Mouse (Mus musculus) cortical plate, adult 2 months (tissue): ENCODE measurements around the gene Gsk3b. TPM values are rescaled to one million over a fixed set of nuclear protein-coding genes. Genes with fewer than 3 reads are reported as not detected.

ENCODE experiments used
- H3K27ac ChIP-seq: fragments of 200-500 bp; 2 replicates; pipeline ENCODE4 v1.5.1; 2012; ENCODE audit warnings: low read length, control low read depth, inconsistent platforms; ENCODE audit not compliant: insufficient read depth
- H3K4me1 ChIP-seq: fragments of 200-500 bp; 2 replicates; pipeline ENCODE4 v1.6.1; 2011; ENCODE audit warnings: low read length; ENCODE audit not compliant: control insufficient read depth, insufficient read depth
- H3K4me3 ChIP-seq: fragments of 200-500 bp; 2 replicates; pipeline ENCODE4 v1.5.1; 2011; ENCODE audit warnings: mild to moderate bottlenecking, low read length, control low read depth; ENCODE audit not compliant: insufficient read depth
- CTCF ChIP-seq: fragments of 200-500 bp; IDR thresholded peaks from 2 replicates; pipeline ENCODE4 v1.5.1; 2011; ENCODE audit warnings: mild to moderate bottlenecking, control low read depth, low read length; ENCODE audit not compliant: insufficient read depth; ENCODE audit errors: extremely low read depth
- POLR2A ChIP-seq: fragments of 200-500 bp; IDR thresholded peaks from 2 replicates; pipeline ENCODE4 v1.6.1; 2011; ENCODE audit warnings: mild to moderate bottlenecking, low read length, control low read depth; ENCODE audit not compliant: insufficient read depth; ENCODE audit errors: extremely low read depth
- polyA plus RNA-seq: library from polyadenylated mRNA; depleted of rRNA; stranded (reverse); fragments of >200 nt; gene quantifications from 2 replicates; pipeline ENCODE4 v1.2.3, GENCODE M21; 2012

The Gsk3b gene
- polyA plus RNA-seq, 1 experiment = 47.2 TPM

DNA sequence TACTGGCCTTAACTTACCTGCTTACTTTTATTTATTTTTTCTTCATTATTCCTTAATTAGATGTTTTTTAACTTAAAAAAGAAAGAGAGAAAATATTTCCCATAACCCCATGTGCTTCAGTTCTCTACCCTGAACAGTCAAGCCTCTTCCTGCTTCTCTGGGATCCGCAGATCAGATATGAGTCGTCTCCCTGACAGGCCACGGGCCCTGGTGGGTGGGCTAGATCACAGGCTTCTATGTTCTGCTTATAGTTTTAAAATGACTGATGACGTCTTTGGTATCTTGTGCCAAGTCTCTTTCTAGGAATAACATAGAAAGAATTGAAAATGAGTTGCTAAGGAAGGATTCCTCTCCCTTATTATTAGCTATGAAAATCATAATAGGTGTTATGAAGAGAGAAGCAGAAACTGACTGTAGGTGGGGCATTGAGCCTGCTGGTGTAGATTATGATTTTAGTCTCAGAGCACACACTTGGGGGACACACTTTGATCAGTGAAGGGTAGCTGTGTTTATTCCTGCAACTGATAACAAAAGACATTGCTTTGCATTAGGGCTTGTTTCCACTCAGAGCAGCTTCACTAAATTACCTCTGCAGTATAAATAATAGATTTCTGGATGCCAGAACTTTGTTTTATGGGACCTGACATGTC lies 148.3 kb downstream of the Gsk3b start:
- Histone ChIP-seq H3K4me1 (no peaks in the 10 kb centered on the region; the same call in 1 of the 2 replicates), H3K4me3 (no peak overlapping the region), H3K27ac (no peak overlapping the region)
- TF ChIP-seq POLR2A (no peak), CTCF (no peak)

DNA sequence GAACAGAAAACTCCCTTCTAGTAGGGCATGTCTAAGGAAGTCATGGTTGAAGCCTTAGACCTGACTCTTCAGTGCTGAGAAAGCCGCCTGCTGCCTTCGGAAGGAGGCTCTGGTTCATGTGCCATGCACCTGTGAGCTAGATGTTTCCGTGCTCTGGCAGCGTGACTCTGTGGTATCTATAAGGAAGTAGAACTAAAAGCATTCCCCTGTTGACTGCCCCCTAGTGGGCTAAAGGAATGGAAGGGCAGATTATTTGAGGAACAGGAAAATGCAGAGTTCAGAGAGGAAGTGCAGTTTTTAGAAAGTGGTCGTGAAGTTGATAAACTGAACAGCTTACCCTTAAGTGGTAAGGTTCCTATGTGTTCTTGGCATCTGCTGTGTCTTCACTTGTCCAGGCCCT lies 150.9 kb downstream of the Gsk3b start:
- Histone ChIP-seq H3K4me1 (no peaks in the 10 kb centered on the region; the same call in 1 of the 2 replicates), H3K27ac (no peak overlapping the region), H3K4me3 (no peak overlapping the region)
- no peak for TF ChIP-seq POLR2A
- 0 out of 2 replicates have a peak, but pooled peaks have one; percentile 25 for TF ChIP-seq CTCF

DNA sequence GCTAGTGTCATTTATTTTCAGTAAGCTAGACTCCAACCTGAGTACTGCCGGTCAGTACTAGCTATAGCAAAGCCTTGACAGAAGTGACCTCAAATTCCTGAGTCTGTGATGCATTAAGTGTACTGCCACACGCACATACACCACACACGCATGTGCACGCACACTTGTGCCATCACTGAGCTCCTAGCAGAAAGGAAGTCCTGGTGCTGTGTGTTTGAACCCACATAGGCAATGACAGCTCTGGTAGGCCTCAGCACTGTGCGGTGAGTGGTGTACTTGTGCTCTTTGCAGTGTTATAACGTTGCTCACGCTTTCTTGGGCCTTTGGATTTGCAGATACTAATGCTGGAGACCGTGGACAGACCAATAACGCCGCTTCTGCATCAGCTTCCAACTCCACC lies 151.4 kb downstream of the Gsk3b start:
- TF ChIP-seq CTCF (no peak), POLR2A (no peak)
- no peaks in the 10 kb centered on the region; the same call in 1 of the 2 replicates for H3K4me1 ChIP-seq
- H3K27ac ChIP-seq = no peak overlapping the region

GRCm38 (mm10) chr16:38244111-38244510 lies 155.3 kb downstream of the Gsk3b start:
- Histone ChIP-seq H3K4me1 (no peaks in the 10 kb centered on the region), H3K27ac (no peak overlapping the region), H3K4me3 (no peak overlapping the region)
- TF ChIP-seq CTCF (no peak), POLR2A (no peak)

More for the DNA sequence above, 151.4 kb downstream of the Gsk3b start:
- H3K4me3 ChIP-seq = no peak overlapping the region

DNA sequence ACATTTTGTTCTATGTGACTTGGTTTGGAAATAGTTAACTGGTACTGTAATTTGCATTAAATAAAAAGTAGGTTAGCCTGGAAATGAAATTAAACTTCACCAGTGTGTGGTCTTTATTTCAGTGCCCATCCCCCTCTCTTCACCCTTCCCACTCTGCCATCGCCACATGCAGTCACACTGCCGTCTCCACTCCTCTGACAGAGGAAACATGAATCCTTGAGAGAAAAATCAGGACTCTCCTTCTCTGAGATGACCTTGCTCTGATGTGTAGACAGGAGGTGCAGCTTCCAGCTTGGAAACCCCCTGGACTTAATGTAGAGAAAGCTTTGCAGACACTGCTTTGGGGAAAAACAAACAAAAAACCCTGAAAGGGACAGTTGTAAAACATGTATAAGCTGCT lies 156.6 kb downstream of the Gsk3b start:
- H3K27ac ChIP-seq = no peak overlapping the region
- H3K4me1 ChIP-seq = no peaks in the 10 kb centered on the region
- TF ChIP-seq POLR2A = no peak
- no peak overlapping the region for H3K4me3 ChIP-seq

- TF ChIP-seq CTCF (no peak), POLR2A (no peak)
- no peak overlapping the region for H3K27ac ChIP-seq
- no peak overlapping the region for H3K4me3 ChIP-seq
- H3K4me1 ChIP-seq = no peaks in the 10 kb centered on the region
Observed at GRCm38 (mm10) chr16:38245849-38246585, 157.2 kb downstream of the Gsk3b start.

DNA sequence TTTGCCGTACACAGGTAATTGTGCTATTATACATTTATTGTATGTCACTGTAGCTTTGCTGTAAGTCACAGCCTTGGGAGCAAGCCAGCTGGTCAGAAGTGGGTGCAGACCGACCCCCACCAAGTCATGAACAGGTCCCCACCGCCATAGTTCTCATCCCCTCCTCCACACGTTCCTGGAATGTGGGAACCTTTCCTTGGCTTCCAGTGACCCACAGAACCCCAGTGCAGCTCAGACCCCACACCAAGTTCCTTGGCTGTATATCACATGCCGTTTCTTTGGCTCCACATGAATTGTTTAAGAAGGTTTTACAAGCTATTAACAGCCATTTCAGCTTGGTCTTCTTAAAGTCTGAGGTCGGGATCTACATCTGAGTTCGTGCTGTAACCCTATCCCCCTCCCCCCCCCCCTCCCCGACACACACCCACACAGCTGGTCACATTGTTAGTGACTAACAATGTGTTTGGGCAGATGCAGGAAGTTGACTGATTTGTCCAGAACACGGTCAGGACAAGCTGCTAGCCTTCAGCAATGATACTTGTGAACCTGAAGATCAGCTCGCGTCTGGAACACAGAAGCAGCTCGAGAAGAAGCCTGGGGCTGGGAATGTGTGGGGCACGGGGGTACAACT lies 159.6 kb downstream of the Gsk3b start:
- Histone ChIP-seq H3K27ac (no peak overlapping the region), H3K4me1 (no peaks in the 10 kb centered on the region), H3K4me3 (no peak overlapping the region)
- TF ChIP-seq POLR2A = no peak
- no peak for TF ChIP-seq CTCF

- TF ChIP-seq POLR2A (no peak), CTCF (no peak)
- Histone ChIP-seq H3K4me1 (no peaks in the 10 kb centered on the region), H3K27ac (no peak overlapping the region), H3K4me3 (no peak overlapping the region)
Observed at GRCm38 (mm10) chr16:38250467-38250866, 161.7 kb downstream of the Gsk3b start.

- Histone ChIP-seq H3K27ac (no peak overlapping the region), H3K4me1 (no peaks in the 10 kb centered on the region), H3K4me3 (no peak overlapping the region)
- TF ChIP-seq POLR2A (no peak), CTCF (no peak)
Observed at GRCm38 (mm10) chr16:38254001-38254400, 165.2 kb downstream of the Gsk3b start.

GRCm38 (mm10) chr16:38255107-38255506 lies 166.3 kb downstream of the Gsk3b start:
- Histone ChIP-seq H3K4me3 (no peak overlapping the region), H3K4me1 (no peaks in the 10 kb centered on the region), H3K27ac (no peak overlapping the region)
- TF ChIP-seq POLR2A (no peak), CTCF (no peak)
